Mouse (Mus musculus) myocyte (in vitro differentiated cells): ENCODE measurements around the gene Hras.
A peak's percentile ranks its signal among the peaks of the same experiment; 100 is the strongest.

ENCODE experiments used
- CEBPB ChIP-seq: IDR thresholded peaks from 2 replicates; pipeline ENCODE4 v1.6.1; 2011; ENCODE audit warnings: mild to moderate bottlenecking, moderate library complexity; ENCODE audit not compliant: poor library complexity, insufficient read depth, severe bottlenecking
- E2F4 ChIP-seq: IDR thresholded peaks from one replicate; pipeline ENCODE4 v1.6.1; 2011; ENCODE audit warnings: mild to moderate bottlenecking, control low read depth, moderate library complexity; ENCODE audit not compliant: insufficient read depth
- MAX ChIP-seq: IDR thresholded peaks from one replicate; pipeline ENCODE4 v1.6.1; 2011; ENCODE audit warnings: low read depth, mild to moderate bottlenecking, control low read depth
- MYOD1 ChIP-seq, 3 experiments: IDR thresholded peaks; one replicate each; pipeline ENCODE4 v1.6.1; 2011; ENCODE audit warnings: control low read depth in 2 of 3, low read depth in 2 of 3, mild to moderate bottlenecking in 2 of 3, moderate library complexity in 1 of 3; ENCODE audit not compliant: insufficient read length in 2 of 3, control insufficient read depth in 1 of 3
- MYOG ChIP-seq, 3 experiments: IDR thresholded peaks; one replicate each; pipeline ENCODE4 v1.6.1; 2011; ENCODE audit warnings: control low read depth in 2 of 3, low read depth in 2 of 3, mild to moderate bottlenecking in 2 of 3; ENCODE audit not compliant: insufficient read length in 2 of 3, control insufficient read depth in 1 of 3, insufficient read depth in 1 of 3
- POLR2A ChIP-seq: IDR thresholded peaks from one replicate; pipeline ENCODE4 v1.6.1; 2011; ENCODE audit warnings: low read depth, mild to moderate bottlenecking, control low read depth, moderate library complexity; ENCODE audit not compliant: insufficient read length
- POLR2AphosphoS2 ChIP-seq: IDR thresholded peaks from one replicate; pipeline ENCODE4 v1.6.1; 2011; ENCODE audit warnings: low read depth, control low read depth; ENCODE audit not compliant: insufficient read length
- TCF12 ChIP-seq: IDR thresholded peaks from one replicate; pipeline ENCODE4 v1.6.1; 2011; ENCODE audit warnings: mild to moderate bottlenecking, control low read depth; ENCODE audit not compliant: poor library complexity, insufficient read depth, severe bottlenecking
- USF1 ChIP-seq: IDR thresholded peaks from one replicate; pipeline ENCODE4 v1.6.1; 2011; ENCODE audit warnings: low read depth, mild to moderate bottlenecking, control low read depth, moderate library complexity

- TF ChIP-seq POLR2A (no peak), USF1 (no peak), MYOD1 (IDR thresholded peaks at IDR 0.05; ENCODE audit: control insufficient read depth in 1 of 3, insufficient read length in 2 of 3, low read depth in 2 of 3) (no peak), E2F4 (no peak), MAX (no peak), CEBPB (no peak), POLR2AphosphoS2 (peak; percentile 52), MYOG (IDR thresholded peaks at IDR 0.05; ENCODE audit: control insufficient read depth in 1 of 3, insufficient read depth in 1 of 3, insufficient read length in 2 of 3, low read depth in 2 of 3) (no peak), TCF12 (no peak)
These were observed 5.6 kb downstream of the Hras start for GRCm38 (mm10) chr7:141188194-141188593.
